Mouse (Mus musculus) testis, postnatal 10 days (tissue): ENCODE data around the gene Acsl1.
"Not testable (repeated sequence)": the region's sequence is repeated elsewhere in the genome, so short reads cannot be mapped to it uniquely, and the experiment has no call there.

Source experiments
- DNase-seq: peaks from one replicate; pipeline ENCODE4 v3.0.0; 2021; ENCODE audit warnings: low spot score

The Acsl1 gene

GRCm38 (mm10) chr8:46566914-46567529 is 96.2 kb downstream of the Acsl1 start:
- DNase-seq, result no peak

- DNase-seq, result no peak
Measured at GRCm38 (mm10) chr8:46567946-46568345, 97.1 kb downstream of the Acsl1 start.

- DNase-seq, result no peak
Measured at GRCm38 (mm10) chr8:46568942-46569341, 98.1 kb downstream of the Acsl1 start.

GRCm38 (mm10) chr8:46569659-46570441 is 99.0 kb downstream of the Acsl1 start:
- no peak for DNase-seq

GRCm38 (mm10) chr8:46570673-46571072 is 99.8 kb downstream of the Acsl1 start:
- no peak for DNase-seq

- no peak for DNase-seq
Measured at GRCm38 (mm10) chr8:46573446-46573845, 102.6 kb downstream of the Acsl1 start.

- no peak for DNase-seq
Measured at GRCm38 (mm10) chr8:46573964-46574363, 103.1 kb downstream of the Acsl1 start.

GRCm38 (mm10) chr8:46578794-46579193 is 108.0 kb downstream of the Acsl1 start:
- no peak for DNase-seq

GRCm38 (mm10) chr8:46584328-46584727 is 113.5 kb downstream of the Acsl1 start:
- not testable (repeated sequence) for DNase-seq

GRCm38 (mm10) chr8:46585576-46585975 is 114.7 kb downstream of the Acsl1 start:
- no peak for DNase-seq
